Mouse (Mus musculus): ENCODE results near the gene Slc17a2. TPM values are rescaled to one million over a fixed set of nuclear protein-coding genes. Genes with fewer than 3 reads are reported as not detected.

Slc17a2 gene
- total RNA-seq, 2 experiments from 2014 or later: 0.11 TPM; not detected in 1

- peak; percentile 18 for DNase-seq
Observed at GRCm38 (mm10) chr13:23792520-23792919, 14.3 kb upstream of the Slc17a2 start.

DNA sequence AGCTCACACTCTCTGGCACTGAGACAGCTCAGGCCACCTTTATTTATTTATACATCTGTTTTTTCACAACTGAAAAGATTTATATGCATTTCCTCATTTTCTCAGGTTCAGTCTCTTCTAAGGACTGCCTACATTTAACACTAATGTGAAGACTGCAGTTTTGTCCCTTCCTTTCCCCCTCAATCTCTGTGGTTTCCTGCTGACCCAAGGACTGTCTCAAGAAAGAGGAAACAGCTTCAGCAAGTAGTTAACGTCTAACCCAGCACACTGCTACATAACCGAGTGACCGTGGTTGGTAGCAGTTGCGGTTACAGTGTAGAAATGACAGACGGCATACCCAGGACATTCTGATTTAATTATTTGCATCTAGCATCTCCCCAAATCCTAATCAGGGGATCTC is 7.4 kb upstream of the Slc17a2 start:
- DNase-seq: no peak

GRCm38 (mm10) chr13:23804532-23804931 is 2.3 kb upstream of the Slc17a2 start:
- no peak for DNase-seq

- no peak for DNase-seq
Observed at GRCm38 (mm10) chr13:23816148-23816547, 9.4 kb downstream of the Slc17a2 start.

- DNase-seq: no peak
Observed at GRCm38 (mm10) chr13:23820179-23820940, 13.6 kb downstream of the Slc17a2 start.

- no peak for DNase-seq
Observed at GRCm38 (mm10) chr13:23822213-23822612, 15.4 kb downstream of the Slc17a2 start.

DNA sequence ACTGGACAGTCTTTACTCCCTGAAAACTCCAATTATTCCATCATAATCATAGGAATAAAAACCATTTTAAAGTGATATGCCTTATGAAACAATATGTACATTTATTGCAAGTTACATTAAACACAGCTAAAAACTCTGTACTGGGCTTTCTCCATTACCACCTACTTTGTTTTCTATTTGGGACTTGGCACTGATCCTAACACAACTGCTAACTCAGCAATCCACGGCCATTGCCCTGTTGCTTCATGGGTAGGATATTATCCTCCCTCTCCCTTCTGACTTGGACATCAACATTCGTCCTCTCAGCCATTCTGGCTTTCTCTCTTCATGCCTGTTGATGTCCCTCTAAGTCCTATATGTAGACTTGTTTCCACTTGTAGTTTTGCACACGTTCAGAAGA is 19.8 kb downstream of the Slc17a2 start:
- DNase-seq: no peak

DNA sequence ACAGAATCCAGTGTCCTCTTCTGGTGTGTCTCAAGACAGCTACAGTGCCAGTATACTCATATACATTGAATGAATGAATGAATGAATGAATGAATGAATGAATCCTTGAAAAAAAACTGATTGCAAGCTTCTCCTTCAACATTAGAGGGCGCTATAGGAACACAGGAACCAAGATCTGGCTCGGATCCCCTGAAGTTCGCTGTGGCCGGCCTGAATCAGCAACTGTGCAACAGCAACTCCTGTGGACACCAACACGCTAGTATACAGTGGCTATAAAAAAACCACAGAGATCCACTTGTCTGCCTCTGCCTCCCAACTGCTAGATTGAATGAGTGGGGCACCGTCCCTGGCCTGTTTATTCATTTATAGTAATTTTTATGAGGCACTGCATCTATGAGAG is 26.3 kb downstream of the Slc17a2 start:
- DNase-seq: peak; percentile 28

DNA sequence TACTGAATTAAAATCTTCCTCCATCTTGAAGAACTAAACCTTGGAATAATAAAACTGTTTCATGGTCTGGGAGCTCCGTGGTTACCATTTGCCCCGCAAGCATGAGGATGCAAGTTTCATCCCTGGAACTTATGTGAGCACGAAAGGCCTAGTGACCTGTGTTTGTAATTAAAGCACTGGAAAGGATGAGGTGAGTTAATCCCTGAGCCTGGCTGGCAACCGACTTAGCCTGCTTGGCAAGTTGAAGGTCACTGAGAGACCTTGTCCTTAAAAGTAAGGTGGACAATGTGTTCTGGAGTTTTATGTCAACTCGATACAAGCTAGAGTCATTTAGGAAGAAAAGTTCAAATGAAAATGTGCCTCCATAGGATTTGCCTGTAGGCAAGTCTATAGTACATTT is 28.0 kb downstream of the Slc17a2 start:
- no peak for DNase-seq

GRCm38 (mm10) chr13:23836630-23837029 is 29.8 kb downstream of the Slc17a2 start:
- no peak for DNase-seq

- no peak for DNase-seq
Observed at GRCm38 (mm10) chr13:23839308-23839707, 32.5 kb downstream of the Slc17a2 start, which contains the start of gene Slc17a3. Gene Slc17a3 (plus strand): TSS chr13:23839434.

DNA sequence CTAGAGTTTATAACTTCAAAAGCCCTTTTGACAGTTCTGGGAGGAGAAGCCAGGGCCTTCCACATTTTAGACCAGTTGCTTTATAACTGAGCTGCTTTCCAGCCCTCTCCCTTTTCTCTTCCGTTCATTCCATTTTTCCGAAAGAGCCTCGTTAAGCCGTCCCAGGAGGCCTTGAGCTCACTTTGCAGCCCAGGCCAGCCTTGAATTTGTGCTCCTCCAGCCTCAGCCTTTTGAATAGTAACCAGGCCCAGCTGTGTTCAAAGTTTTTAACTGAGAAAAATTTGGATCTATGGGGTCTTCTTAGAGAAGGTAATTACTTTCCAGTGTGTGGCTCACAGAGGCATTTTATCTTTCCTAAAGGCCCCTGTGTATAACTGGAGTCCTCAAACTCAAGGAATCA is 39.1 kb downstream of the Slc17a2 start:
- no peak for DNase-seq

- no peak for DNase-seq
Observed at GRCm38 (mm10) chr13:23849299-23849698, 42.5 kb downstream of the Slc17a2 start.

DNA sequence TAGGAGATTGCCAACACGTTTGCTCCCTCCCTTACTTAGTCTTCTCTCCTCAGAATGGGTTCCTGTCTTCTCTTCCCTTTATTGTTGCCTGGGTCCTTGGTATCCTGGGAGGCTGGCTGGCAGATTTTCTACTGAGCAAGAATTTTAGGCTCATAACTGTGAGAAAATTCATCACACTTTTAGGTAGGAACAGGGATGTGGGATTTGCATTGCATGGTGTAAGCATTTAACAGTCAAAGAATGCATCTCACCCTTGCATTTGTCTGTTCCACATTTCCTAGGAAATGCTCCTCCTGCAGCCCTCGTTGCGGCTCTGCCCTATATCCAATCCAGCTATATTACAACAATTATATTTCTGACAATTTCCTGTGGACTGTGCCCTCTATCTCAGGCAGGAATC is 49.6 kb downstream of the Slc17a2 start:
- DNase-seq: no peak

DNA sequence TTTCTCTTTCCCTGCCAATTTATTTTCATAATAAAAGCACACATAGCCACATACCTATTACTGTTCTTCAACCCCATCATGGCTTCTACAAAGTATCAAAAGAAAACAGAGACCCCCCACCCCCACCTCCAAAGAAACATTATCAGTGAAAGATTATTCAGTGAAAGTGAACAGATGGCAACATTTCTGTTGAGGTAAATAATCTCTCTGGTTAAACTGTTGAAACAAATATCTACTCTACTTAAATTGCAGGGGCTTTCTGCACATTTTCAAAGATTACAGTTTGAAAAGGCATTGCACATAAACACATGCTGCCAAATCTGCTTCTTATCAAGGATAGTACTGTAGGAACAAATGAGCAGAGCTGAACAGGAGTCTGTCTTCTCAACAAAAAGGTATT is 55.0 kb downstream of the Slc17a2 start:
- no peak for DNase-seq

GRCm38 (mm10) chr13:23864711-23865110 is 57.9 kb downstream of the Slc17a2 start:
- no peak for DNase-seq

DNA sequence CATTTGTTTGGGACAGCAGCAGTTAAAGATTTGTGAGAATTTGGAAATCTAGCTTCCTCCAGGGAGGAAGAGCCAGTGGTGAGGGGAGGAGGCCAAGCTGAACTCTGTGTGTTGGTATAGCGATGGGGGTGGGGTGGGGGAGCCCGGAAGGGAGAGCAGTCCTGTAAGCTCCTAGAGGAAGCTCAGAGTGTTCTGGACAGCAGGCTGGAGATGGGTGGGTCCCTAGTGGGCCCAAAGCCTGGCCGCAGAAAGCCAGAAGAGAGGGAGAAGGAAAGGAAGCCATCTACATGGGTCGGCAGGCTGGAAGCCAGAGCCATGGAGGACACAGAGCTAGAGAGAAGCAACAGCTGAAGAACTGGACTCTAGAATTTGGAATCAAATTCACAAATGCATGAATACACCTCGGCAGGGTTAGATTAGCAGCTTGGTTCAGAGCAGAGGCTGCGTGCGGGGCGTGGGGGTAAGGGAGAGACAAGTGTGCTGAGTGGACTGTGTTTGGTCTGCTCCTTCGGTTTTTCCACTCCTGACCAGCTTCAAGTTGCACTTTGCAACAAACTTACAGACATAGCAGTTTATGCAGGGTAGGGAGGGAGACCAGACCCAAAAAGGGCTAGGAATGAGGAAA is 59.4 kb downstream of the Slc17a2 start:
- DNase-seq: no peak

DNA sequence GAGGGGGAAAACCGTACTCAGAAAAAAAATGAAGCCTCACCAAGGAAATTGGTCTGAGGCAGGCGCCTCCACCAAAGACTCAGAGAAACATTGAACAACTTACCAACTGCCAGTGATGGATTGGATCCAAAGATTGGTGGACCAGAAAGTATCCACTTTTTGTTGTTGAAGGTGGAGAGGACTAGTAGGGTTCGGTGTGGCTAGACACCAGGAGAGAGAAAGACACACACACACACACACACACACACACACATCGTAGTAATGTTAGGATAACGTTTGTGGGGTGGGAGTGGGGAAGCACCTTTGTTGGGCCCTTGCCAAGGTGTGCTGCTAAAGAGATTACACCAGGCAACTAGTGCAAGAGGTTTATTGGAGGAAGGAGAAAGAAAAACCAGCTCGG is 60.2 kb downstream of the Slc17a2 start:
- no peak for DNase-seq

- no peak for DNase-seq
Observed at GRCm38 (mm10) chr13:23867405-23867804, 60.6 kb downstream of the Slc17a2 start, which contains the start of gene Slc17a1. Gene Slc17a1 (plus strand): TSS chr13:23867750.

DNA sequence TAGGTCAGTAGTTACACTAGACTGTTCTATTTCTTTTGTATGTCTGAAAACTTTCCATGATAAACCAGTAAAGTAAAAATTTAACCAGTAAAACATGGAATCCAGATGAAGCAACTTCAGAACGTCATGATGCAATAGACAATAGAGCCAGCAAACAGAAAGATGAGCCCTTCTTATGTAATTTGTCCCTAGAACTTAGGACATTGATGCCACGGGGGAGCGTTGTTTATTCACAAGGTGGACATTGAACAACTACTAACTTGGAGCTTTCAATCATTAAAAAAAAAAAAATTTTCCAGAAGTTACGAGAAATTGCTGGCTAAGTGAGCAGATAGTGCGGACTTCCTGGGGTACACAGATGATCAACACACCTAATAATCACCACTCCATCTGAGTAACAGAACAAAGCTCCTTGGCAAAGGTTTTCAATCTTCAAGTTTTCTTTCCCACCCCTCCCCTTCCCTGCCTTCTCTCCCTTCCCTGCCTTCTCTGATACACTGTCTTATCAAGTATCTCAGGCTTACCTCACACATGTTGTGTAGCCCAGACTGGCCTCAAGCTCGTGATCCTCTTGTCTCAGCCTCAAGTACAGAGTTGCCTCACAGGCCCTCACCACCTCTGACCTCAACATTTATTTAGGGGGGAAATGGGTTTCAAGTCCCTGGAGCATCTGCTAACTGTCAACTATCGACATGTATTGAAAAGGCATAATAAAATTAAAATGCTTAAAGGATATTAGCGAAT is 62.2 kb downstream of the Slc17a2 start:
- no peak for DNase-seq

DNA sequence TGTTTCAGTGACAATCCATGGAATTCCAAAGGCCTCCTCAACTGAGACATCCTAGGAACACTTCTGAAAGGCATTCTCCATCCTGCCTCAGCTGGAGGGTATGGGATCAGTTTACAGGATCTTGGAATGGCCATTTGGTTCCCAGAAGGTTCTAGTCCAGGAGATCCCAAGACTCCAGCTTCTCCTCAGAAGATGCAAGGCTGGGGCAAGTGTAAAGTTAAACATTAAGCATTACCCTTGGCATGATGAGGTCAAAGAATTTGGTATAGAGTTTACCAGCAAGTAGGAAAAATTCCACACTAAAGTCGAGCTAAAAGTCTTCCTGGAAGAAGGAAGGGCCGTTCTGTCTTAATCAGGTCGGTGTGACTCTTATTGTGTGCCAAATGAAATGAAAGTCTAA is 63.2 kb downstream of the Slc17a2 start:
- DNase-seq: no peak

- DNase-seq: no peak
Observed at GRCm38 (mm10) chr13:23873141-23873540, 66.3 kb downstream of the Slc17a2 start.

Data from gastrocnemius, postnatal 10 days (tissue).